Mouse (Mus musculus): ENCODE measurements around the gene Lrrn4cl.
"Not testable (repeated sequence)": the region's sequence is repeated elsewhere in the genome, so short reads cannot be mapped to it uniquely, and the experiment has no call there.

- TF ChIP-seq CTCF (IDR thresholded peaks at IDR 0.05; ENCODE audit: borderline replicate concordance, insufficient read depth, low read depth, low read length); POLR2A (IDR thresholded peaks at IDR 0.05; ENCODE audit: borderline replicate concordance, insufficient read depth, low read length): not testable (repeated sequence)
Observed at GRCm38 (mm10) chr19:8897211-8897864, 46.8 kb downstream of the Lrrn4cl start.
